Mouse (Mus musculus) heart, adult 2 months (tissue): ENCODE results near the gene Nol9.

Experiments used
- CTCF ChIP-seq: fragments of 200-600 bp; IDR thresholded peaks from 2 replicates; pipeline ENCODE4 v1.8.1; 2022; ENCODE audit warnings: antibody characterized with exemption, mild to moderate bottlenecking, moderate library complexity
- EP300 ChIP-seq: fragments of 200-500 bp; IDR thresholded peaks from 2 replicates; pipeline ENCODE4 v1.6.1; 2011; ENCODE audit warnings: low read depth, low read length, control low read depth; ENCODE audit not compliant: insufficient read depth
- POLR2A ChIP-seq: fragments of 200-500 bp; IDR thresholded peaks from 2 replicates; pipeline ENCODE4 v1.6.1; 2011; ENCODE audit warnings: mild to moderate bottlenecking, low read depth, low read length, control low read depth; ENCODE audit not compliant: insufficient read depth

DNA sequence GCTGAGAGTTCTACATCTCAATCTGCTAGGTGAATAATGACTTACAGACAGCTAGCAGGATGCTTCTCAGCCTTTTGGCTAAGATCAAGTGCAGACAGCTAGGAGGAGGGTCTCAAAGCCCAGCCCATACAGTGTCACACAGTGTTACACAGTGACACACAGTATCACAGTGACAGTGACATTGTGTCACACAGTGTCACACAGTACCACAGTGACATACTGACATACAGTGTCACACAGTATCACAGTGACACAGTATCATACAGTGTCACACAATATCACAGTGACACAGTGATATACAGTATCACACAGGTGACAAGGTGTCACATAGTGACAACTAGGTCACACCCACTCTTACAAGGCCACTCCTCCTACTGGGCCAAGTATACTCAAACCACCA lies 28.2 kb downstream of the Nol9 start:
- TF ChIP-seq POLR2A (no peak), CTCF (no peak), EP300 (no peak)
